ENCODE assay signal across 19 mouse cellular contexts in the genomic region with DNA sequence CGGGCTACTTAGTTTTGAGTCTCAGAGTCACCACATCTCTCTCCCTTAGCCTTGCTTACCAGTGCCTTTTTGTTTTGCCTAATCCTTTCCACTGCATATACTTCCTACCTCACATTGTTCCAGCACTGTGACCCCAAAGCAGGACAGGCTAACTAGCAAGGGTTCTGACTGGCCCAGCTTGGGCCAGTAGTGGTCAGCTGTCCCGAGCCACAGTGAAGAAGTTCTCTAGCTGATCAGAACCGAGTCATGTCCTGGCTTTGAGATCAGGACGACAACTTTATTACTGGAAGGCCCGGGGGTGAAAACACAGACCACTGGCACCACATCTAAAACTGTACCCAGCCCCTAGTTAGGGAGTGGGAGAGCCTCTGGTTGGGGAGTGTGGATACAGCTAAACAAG. TPM values are rescaled to one million over a fixed set of nuclear protein-coding genes. Genes with fewer than 3 reads are reported as not detected.
DNase-seq lines count a peak whose midpoint lies in the region; ATAC-seq and TF ChIP-seq lines count a peak whose summit lies in the region.
"Had no signal": no experiment of that assay in that cellular context is flagged by ENCODE, and none has a peak within 500 bp of the region (broad histone marks: within the 10 kb centered on the region; RNA-seq: fewer than 3 reads in every experiment).

No protein-coding gene starts in this region.

- no peak for TF ChIP-seq CTCF in heart, postnatal 0 days (IDR thresholded peaks at IDR 0.05; ENCODE audit: low read depth)

- no peaks in the 10 kb centered on the region for H3K9me3 ChIP-seq in heart, embryonic 13.5 days
- H3K9me3 ChIP-seq in embryonic facial prominence, embryonic 13.5 days = no peaks in the 10 kb centered on the region
- no peaks in the 10 kb centered on the region for H3K9me3 ChIP-seq in heart, postnatal 0 days (replicated peaks; ENCODE audit: control insufficient read depth, low read length)
- no peaks in the 10 kb centered on the region for H3K9me3 ChIP-seq in stomach, embryonic 16.5 days (replicated peaks; ENCODE audit: control insufficient read depth, low read length)
- H3K9me3 ChIP-seq: megakaryocyte, embryonic 14.5 days had no signal

- no peaks in the 10 kb centered on the region for H3K27me3 ChIP-seq in heart, embryonic 13.5 days (replicated peaks)
- no peaks in the 10 kb centered on the region for H3K27me3 ChIP-seq in embryonic facial prominence, embryonic 13.5 days
- no peaks in the 10 kb centered on the region; the same call in 1 of the 2 replicates for H3K27me3 ChIP-seq in heart, postnatal 0 days (ENCODE audit: control insufficient read depth, insufficient read depth, low read length)
- H3K27me3 ChIP-seq in stomach, embryonic 16.5 days (ENCODE audit: control insufficient read depth, insufficient read depth, low read length) = no peaks in the 10 kb centered on the region
- H3K27me3 ChIP-seq: Patski had no signal

- H3K4me1 ChIP-seq in heart, embryonic 13.5 days = peaks cover 60% of the 10 kb centered on the region
- H3K4me1 ChIP-seq in embryonic facial prominence, embryonic 13.5 days = peaks cover 34% of the 10 kb centered on the region
- H3K4me1 ChIP-seq in heart, postnatal 0 days (ENCODE audit: control insufficient read depth, insufficient read depth) = peaks cover 41% of the 10 kb centered on the region
- peaks cover 10% of the 10 kb centered on the region for H3K4me1 ChIP-seq in stomach, embryonic 16.5 days (ENCODE audit: control insufficient read depth, insufficient read depth, low read length)

- H3K9ac ChIP-seq in heart, embryonic 13.5 days = peak overlapping the region; percentile 42; the same call in 1 of the 2 replicates
- H3K9ac ChIP-seq in embryonic facial prominence, embryonic 13.5 days = no peak overlapping the region
- no peak overlapping the region for H3K9ac ChIP-seq in heart, postnatal 0 days (replicated peaks; ENCODE audit: low read depth, low read length)
- H3K9ac ChIP-seq in stomach, embryonic 16.5 days (ENCODE audit: low read length) = no peak overlapping the region

- no peaks in the 10 kb centered on the region for H3K36me3 ChIP-seq in heart, embryonic 13.5 days
- no peaks in the 10 kb centered on the region for H3K36me3 ChIP-seq in embryonic facial prominence, embryonic 13.5 days
- no peaks in the 10 kb centered on the region for H3K36me3 ChIP-seq in heart, postnatal 0 days (replicated peaks; ENCODE audit: control insufficient read depth, insufficient read depth, low read length)
- no peaks in the 10 kb centered on the region for H3K36me3 ChIP-seq in stomach, embryonic 16.5 days (ENCODE audit: control insufficient read depth, insufficient read depth, low read length)

- no peak; the same call in 1 of the 2 replicates for ATAC-seq in heart, embryonic 13.5 days (ENCODE audit: extremely low read depth, insufficient number of reproducible peaks, low FRiP score, low TSS enrichment)
- no peak for ATAC-seq in embryonic facial prominence, embryonic 13.5 days (ENCODE audit: insufficient number of reproducible peaks, insufficient read depth, low FRiP score, low TSS enrichment, low read depth)
- ATAC-seq in heart, postnatal 0 days (ENCODE audit: insufficient read depth, low read depth) = no peak
- no peak for ATAC-seq in stomach, embryonic 16.5 days (ENCODE audit: insufficient read depth, low FRiP score)
- ATAC-seq in CD4-positive, CD25-positive, alpha-beta regulatory T cell, adult 4 months = no peak
- ATAC-seq: hindbrain, embryonic 16.5 days; midbrain, embryonic 16.5 days had no signal

- DNase-seq in heart, postnatal 36 days = no peak
- no peak for DNase-seq in heart, postnatal 0 days (ENCODE audit: low spot score)
- DNase-seq in cerebellum, adult 18-20 months = no peak
- DNase-seq: adrenal gland, postnatal 14 days; cerebellum, postnatal 10 days; kidney, adult 8-10 months; kidney, postnatal 25 days; lung, adult 2 months; right cerebral cortex, postnatal 14 days; spleen, adult 18-20 months had no signal

- H3K4me2 ChIP-seq in heart, embryonic 13.5 days = no peak overlapping the region
- H3K4me2 ChIP-seq in embryonic facial prominence, embryonic 13.5 days = no peak overlapping the region
- H3K4me2 ChIP-seq in heart, postnatal 0 days (ENCODE audit: low read depth, low read length) = no peak overlapping the region
- no peak overlapping the region for H3K4me2 ChIP-seq in stomach, embryonic 16.5 days (ENCODE audit: low read depth, low read length)
- H3K4me2 ChIP-seq: liver, embryonic 11.5 days had no signal

- no peak overlapping the region for H3K4me3 ChIP-seq in heart, embryonic 13.5 days
- no peak overlapping the region for H3K4me3 ChIP-seq in embryonic facial prominence, embryonic 13.5 days
- H3K4me3 ChIP-seq in heart, postnatal 0 days (ENCODE audit: low read depth, low read length) = no peak overlapping the region
- no peak overlapping the region for H3K4me3 ChIP-seq in stomach, embryonic 16.5 days (replicated peaks; ENCODE audit: low read length)
- H3K4me3 ChIP-seq: megakaryocyte, embryonic 14.5 days had no signal

- intact Hi-C loops in heart, postnatal 36 days (cut with DNase I) = no loop called here

- peak overlapping the region; percentile 84 for H3K27ac ChIP-seq in heart, embryonic 13.5 days (replicated peaks)
- H3K27ac ChIP-seq in embryonic facial prominence, embryonic 13.5 days = peak overlapping the region; percentile 76; the same call in 1 of the 2 replicates
- H3K27ac ChIP-seq in heart, postnatal 0 days (ENCODE audit: low read depth) = peak overlapping the region; percentile 81
- peak overlapping the region; percentile 79 for H3K27ac ChIP-seq in stomach, embryonic 16.5 days (ENCODE audit: low read length)

- WGBS in heart, embryonic 13.5 days = 70% methylated on average over 5 of the region's 5 CpGs
- 80% methylated on average over 5 of the region's 5 CpGs for WGBS in embryonic facial prominence, embryonic 13.5 days
- WGBS in heart, postnatal 0 days = 80% methylated on average over 5 of the region's 5 CpGs
- 85% methylated on average over 5 of the region's 5 CpGs for WGBS in stomach, embryonic 16.5 days

- TF ChIP-seq EP300 in heart, postnatal 0 days (IDR thresholded peaks at IDR 0.05; ENCODE audit: low read depth) = no peak

RNA-seq across cellular contexts. Expression of gene Enah, which starts 7.0 kb away (rescaled TPM):
- polyA plus RNA-seq in heart, embryonic 13.5 days (2015; fragmentation: Nextera tagmentation; extraction: Ambion mirVana) = 14.7 and 14.8 TPM in 2 replicates
- total RNA-seq in heart, postnatal 36 days (2021) = 100 to 1,000 TPM; 111 to 112 TPM
- polyA plus RNA-seq in embryonic facial prominence, embryonic 13.5 days (2015; fragmentation: Nextera tagmentation; extraction: Ambion mirVana) = 28.0 and 30.8 TPM in 2 replicates
- 69.3 and 77.9 TPM in 2 replicates for total RNA-seq in heart, postnatal 0 days (2014; rRNA removed; ENCODE audit: low replicate concordance)
- 10.3 and 13.2 TPM in 2 replicates for polyA plus RNA-seq in heart, postnatal 0 days (2015; fragmentation: Nextera tagmentation; extraction: Ambion mirVana)
- 12.8 and 13.1 TPM in 2 replicates for polyA plus RNA-seq in stomach, embryonic 16.5 days (2015; fragmentation: Nextera tagmentation; extraction: Ambion mirVana)
- 1 to 10 TPM in 1 of 2 experiments, under 1 TPM in 1; 0.43 to 1.3 TPM for polyA plus RNA-seq in CD4-positive, CD25-positive, alpha-beta regulatory T cell, adult 4 months (2017; shearing (Covaris generic))
